In the genomic region with DNA sequence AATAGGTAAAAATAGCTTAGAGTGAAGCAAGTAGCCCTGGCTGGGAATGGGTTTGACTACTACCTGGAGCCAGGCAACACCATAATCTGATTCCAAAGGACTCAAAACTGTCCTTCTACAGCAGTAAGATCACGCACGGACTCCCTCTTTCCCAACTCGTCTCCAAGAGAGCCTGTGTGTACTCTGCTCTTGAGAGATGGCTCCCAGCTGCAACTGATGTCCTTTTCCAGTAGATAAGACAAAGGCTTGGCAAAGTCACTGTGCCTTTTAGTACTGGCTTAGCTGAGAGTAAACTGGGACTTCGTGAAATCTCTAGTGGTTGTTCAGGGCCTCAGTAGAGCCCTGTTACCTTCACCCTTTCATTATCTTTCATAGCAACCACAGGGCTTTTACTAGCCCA, we compare ENCODE assay signal across 11 mouse cellular contexts. TPM values are rescaled to one million over a fixed set of nuclear protein-coding genes. Genes with fewer than 3 reads are reported as not detected.
A peak's percentile ranks its signal among the peaks of the same experiment; 100 is the strongest.
DNase-seq lines count a peak whose midpoint lies in the region; ATAC-seq and TF ChIP-seq lines count a peak whose summit lies in the region.
"Had no signal": no experiment of that assay in that cellular context is flagged by ENCODE, and none has a peak within 500 bp of the region (broad histone marks: within the 10 kb centered on the region; RNA-seq: fewer than 3 reads in every experiment).

No protein-coding gene starts in this region.

- H3K4me2 ChIP-seq in embryonic facial prominence, embryonic 15.5 days (replicated peaks) = no peak overlapping the region
- peak overlapping the region; percentile 61 for H3K4me2 ChIP-seq in heart, postnatal 0 days (ENCODE audit: low read depth, low read length)
- H3K4me2 ChIP-seq: liver, embryonic 15.5 days had no signal

- no peak overlapping the region for H3K9ac ChIP-seq in embryonic facial prominence, embryonic 15.5 days
- H3K9ac ChIP-seq in heart, postnatal 0 days (replicated peaks; ENCODE audit: low read depth, low read length) = 0 out of 2 replicates have a peak overlapping the region, but pooled peaks have one; percentile 13
- H3K9ac ChIP-seq: liver, embryonic 15.5 days had no signal

- TF ChIP-seq EP300 in heart, postnatal 0 days (IDR thresholded peaks at IDR 0.05; ENCODE audit: low read depth) = no peak

- H3K4me3 ChIP-seq in embryonic facial prominence, embryonic 15.5 days (replicated peaks) = no peak overlapping the region
- no peak overlapping the region for H3K4me3 ChIP-seq in heart, postnatal 0 days (ENCODE audit: low read depth, low read length)
- H3K4me3 ChIP-seq: liver, embryonic 15.5 days had no signal

- TF ChIP-seq CTCF in heart, postnatal 0 days (IDR thresholded peaks at IDR 0.05; ENCODE audit: low read depth) = no peak

- no peaks in the 10 kb centered on the region for H3K27me3 ChIP-seq in embryonic facial prominence, embryonic 15.5 days
- no peaks in the 10 kb centered on the region for H3K27me3 ChIP-seq in heart, postnatal 0 days (ENCODE audit: control insufficient read depth, insufficient read depth, low read length)
- H3K27me3 ChIP-seq: liver, embryonic 15.5 days had no signal

- peaks cover 48% of the 10 kb centered on the region for H3K4me1 ChIP-seq in embryonic facial prominence, embryonic 15.5 days
- H3K4me1 ChIP-seq in heart, postnatal 0 days (ENCODE audit: control insufficient read depth, insufficient read depth) = peaks cover 44% of the 10 kb centered on the region
- H3K4me1 ChIP-seq: liver, embryonic 15.5 days had no signal

- 0 out of 2 replicates have a peak, but pooled peaks cover 5% of the 10 kb centered on the region for H3K36me3 ChIP-seq in embryonic facial prominence, embryonic 15.5 days
- no peaks in the 10 kb centered on the region for H3K36me3 ChIP-seq in heart, postnatal 0 days (replicated peaks; ENCODE audit: control insufficient read depth, insufficient read depth, low read length)
- H3K36me3 ChIP-seq: liver, embryonic 15.5 days had no signal

- peak; percentile 5 for DNase-seq in embryo, embryonic 10.5 days (ENCODE audit: low spot score)
- no peak for DNase-seq in embryo, embryonic 11 days
- peak; percentile 41 for DNase-seq in kidney, postnatal 10 days
- DNase-seq in kidney, adult 9 months = no peak
- DNase-seq in heart, postnatal 0 days (ENCODE audit: low spot score) = no peak
- no peak for DNase-seq in cerebellum, adult 9-11 months
- no peak for DNase-seq in frontal cortex, postnatal 10 days (ENCODE audit: low spot score in 2 of 2)
- DNase-seq: adrenal gland, adult 2 months; cerebellum, adult 2 months had no signal

- WGBS in embryonic facial prominence, embryonic 15.5 days = 51% methylated on average over 4 of the region's 4 CpGs
- WGBS in heart, postnatal 0 days = 24% methylated on average over 4 of the region's 4 CpGs

- peak overlapping the region; percentile 44 for H3K27ac ChIP-seq in embryonic facial prominence, embryonic 15.5 days (replicated peaks)
- H3K27ac ChIP-seq in heart, postnatal 0 days (ENCODE audit: low read depth) = peak overlapping the region; percentile 89
- H3K27ac ChIP-seq: liver, embryonic 15.5 days had no signal

- no peak for ATAC-seq in embryonic facial prominence, embryonic 15.5 days (ENCODE audit: insufficient number of reproducible peaks, low FRiP score, low TSS enrichment, low read depth)
- ATAC-seq in heart, postnatal 0 days (ENCODE audit: insufficient read depth, low read depth) = no peak

- no peaks in the 10 kb centered on the region for H3K9me3 ChIP-seq in embryonic facial prominence, embryonic 15.5 days (replicated peaks)
- no peaks in the 10 kb centered on the region for H3K9me3 ChIP-seq in heart, postnatal 0 days (replicated peaks; ENCODE audit: control insufficient read depth, low read length)
- H3K9me3 ChIP-seq: liver, embryonic 15.5 days had no signal

RNA-seq across cellular contexts. Expression of a gene that starts 38.6 kb away (rescaled TPM):
- polyA plus RNA-seq in embryonic facial prominence, embryonic 15.5 days (2015; fragmentation: Nextera tagmentation; extraction: Ambion mirVana) = 29.5 and 33.3 TPM in 2 replicates
- 31.3 and 42.9 TPM in 2 replicates for total RNA-seq in heart, postnatal 0 days (2014; rRNA removed; ENCODE audit: low replicate concordance)
- polyA plus RNA-seq in heart, postnatal 0 days (2015; fragmentation: Nextera tagmentation; extraction: Ambion mirVana) = 15.7 and 17.1 TPM in 2 replicates

Comparison
In these comparisons a context has a peak if more than half of its experiments do, and no peak if none do; other contexts are left out.
1. DNase-seq: peak in embryo, embryonic 10.5 days (single experiment) and kidney, postnatal 10 days (single experiment); none in embryo, embryonic 11 days (single experiment), kidney, adult 9 months (single experiment), heart, postnatal 0 days (single experiment), cerebellum, adult 9-11 months (single experiment) and frontal cortex, postnatal 10 days (0 of 2).